Mouse (Mus musculus): ENCODE measurements at regions not wholly inside any gene's neighbourhood (a gene's known extent, or its start where the extent isn't known, plus 50 kb on each side); places are given as distances from the start of the nearest gene placed in this dataset.

GRCm38 (mm10) chr12:92127648-92128047 is 278.7 kb upstream of the Sel1l start:
- DNase-seq = no peak

DNA sequence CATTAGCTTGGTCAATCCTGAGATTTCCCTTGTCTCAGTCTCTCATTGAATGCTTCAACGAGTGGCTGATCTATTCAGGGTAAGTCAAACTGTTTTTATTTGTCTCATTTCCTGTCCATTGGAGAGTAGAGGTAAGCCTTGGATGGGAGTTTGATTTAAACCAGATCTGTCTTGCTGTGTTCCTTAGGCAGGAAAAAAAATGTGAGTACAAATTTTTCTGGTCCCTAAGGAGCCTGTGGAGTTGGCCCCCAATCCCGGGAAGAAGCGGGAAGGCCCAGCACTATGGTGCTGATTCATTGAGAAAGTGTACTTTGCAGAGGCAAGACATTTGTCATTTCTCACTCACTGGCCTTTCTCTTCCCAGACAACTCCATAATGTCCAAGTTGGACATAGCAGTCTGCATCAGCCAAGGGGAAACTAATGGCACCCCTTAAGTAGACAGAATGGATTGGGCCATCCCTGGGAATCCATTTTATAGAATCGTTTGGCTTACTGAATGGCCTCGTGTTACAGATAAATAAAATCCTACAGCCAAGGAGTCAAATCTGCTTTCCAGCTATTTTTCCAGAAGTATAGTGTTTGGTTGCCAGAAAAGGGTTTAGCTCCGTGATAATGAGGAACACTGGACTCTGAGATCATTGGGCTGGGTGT is 271.3 kb upstream of the Sel1l start:
- DNase-seq = no peak

DNA sequence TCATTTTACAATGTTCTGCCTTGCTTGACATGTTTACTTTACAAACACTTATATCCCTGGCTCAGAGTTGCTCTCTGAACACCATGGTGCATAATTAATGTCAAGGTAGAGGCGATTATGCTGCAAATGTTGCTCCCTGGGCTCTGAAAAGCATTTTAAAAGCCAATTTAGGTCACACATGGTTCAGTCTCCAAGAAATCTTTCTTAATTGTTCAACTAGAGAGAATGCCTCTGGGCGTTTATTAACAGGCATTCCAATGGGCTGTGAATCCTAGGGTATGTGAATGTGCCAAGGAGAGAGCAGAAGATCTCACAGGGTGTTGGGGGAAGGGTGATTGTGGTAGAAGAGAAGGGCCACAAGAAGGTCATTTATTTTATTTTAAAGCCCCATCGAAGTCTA is 260.7 kb upstream of the Sel1l start:
- no peak for DNase-seq

- no peak for DNase-seq
Observed at GRCm38 (mm10) chr12:92100080-92100479, 251.1 kb upstream of the Sel1l start.

- DNase-seq = no peak
Observed at GRCm38 (mm10) chr12:92092794-92093365, 243.9 kb upstream of the Sel1l start.

DNA sequence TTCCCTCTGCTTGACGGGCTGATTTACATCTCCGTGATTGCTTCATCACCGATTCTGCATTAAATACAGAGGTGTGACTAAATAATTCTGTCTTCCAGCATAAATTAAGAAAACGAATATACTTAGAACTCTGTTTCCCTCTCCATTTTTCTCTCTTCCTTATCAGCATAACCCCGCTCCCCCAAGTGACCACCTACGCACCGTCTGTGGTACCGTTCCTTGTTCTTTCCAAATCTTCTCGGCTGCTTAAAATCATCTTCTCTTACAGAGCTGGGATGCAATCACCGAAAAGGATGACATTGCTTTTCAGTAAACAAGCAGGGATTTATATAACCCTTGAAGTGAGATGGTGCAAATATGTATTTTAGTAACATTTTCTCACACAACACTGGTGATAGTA is 224.3 kb upstream of the Sel1l start:
- DNase-seq = no peak

- no peak for DNase-seq
Observed at GRCm38 (mm10) chr12:92062731-92063130, 213.8 kb upstream of the Sel1l start.

GRCm38 (mm10) chr12:92040481-92040880 is 191.5 kb upstream of the Sel1l start:
- no peak for DNase-seq

DNA sequence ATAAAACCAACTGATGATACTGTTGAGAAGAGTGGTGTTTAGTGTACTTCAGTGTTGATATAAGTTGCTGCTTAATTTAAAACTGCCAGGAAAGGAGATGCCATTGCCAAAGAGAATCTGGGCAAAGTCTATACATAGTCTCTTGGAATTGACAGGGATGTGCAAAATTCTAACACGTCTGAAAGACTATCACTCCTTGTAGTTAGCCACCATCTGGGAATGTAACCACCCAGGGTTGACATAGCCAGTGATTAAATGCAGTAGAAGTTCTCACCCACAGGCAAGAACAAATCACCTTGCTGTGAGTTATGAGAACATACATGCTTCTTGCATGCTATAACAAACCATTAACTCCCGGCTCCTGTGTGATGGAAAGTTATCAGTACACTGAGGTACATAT is 180.2 kb upstream of the Sel1l start:
- no peak for DNase-seq

- no peak for DNase-seq
Observed at GRCm38 (mm10) chr12:92028354-92028753, 179.4 kb upstream of the Sel1l start.

DNA sequence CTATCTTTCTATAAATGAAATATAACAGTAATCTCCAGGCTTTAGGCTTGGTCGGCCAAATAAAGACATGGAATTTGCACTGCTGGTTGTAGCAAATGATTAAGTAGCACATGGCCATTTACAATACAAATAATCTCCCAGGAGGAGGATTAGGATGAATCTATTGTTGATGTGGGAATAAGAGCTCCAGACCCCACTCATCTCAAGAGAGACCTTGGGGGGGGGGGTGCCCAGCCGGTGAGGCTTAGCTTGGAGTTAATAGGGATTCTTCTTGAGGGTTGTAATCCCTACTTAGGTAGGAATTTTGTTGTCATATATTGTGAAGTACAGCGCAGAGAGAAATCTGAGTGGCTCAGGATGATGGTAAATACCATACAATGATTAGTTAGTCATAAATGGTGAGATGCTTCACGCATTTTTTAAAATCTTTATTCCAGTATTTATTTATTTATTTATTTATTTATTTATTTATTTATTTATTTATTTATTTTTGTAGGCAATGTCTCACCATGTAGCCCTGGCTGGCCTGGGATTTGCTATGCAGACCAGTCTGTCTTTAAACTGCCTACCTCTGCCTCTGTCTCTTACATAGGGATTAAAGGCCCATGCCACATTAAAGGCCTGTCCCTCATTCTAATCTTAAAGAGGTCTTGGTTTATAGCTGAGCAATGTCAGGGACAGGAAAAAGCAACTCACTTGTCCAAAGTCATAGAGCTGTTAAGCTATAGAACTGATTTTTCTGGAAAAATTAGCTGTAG is 175.7 kb upstream of the Sel1l start:
- no peak for DNase-seq

GRCm38 (mm10) chr12:92019593-92020224 is 170.8 kb upstream of the Sel1l start:
- DNase-seq = no peak

DNA sequence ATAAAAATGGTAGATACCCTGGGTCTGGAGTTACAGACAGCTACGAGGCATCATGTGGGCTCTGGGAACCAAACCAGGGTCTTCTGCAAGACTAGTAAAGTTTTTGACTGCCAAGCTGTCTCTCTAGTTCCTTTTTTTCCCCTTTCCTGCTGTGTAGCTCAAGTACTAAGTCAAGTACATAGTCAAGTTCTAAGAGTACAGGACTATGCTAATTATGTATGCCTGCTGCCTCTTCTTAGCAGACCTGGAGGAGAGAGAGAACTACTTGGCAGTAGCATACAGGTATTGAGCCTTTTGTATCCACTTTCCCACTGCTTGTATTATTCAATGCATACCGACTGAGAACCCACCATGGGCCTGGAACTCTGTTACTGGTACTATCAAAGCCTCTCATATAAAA is 166.4 kb upstream of the Sel1l start:
- no peak for DNase-seq

DNA sequence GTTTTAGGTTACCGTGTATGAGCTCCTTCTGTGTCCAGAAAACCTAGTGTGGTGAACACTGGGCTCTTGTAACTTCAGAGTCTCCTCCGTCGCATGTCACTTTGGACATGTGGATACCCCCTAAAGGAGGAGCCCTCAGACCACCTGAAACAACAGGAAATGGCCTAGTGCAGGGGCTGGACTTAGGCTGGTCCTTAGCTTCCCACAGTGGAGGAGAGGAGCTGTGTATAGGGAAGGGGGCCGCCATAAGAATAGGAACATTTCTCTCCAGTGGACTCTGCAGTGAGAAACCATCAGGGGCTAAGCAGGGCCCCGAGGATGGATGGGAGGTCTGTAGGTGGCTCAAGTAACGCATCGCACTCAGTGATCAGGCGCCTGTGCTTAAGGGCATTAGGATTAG is 165.0 kb upstream of the Sel1l start:
- DNase-seq = no peak

- DNase-seq = peak; percentile 43
Observed at GRCm38 (mm10) chr12:92013244-92013643, 164.3 kb upstream of the Sel1l start.

DNA sequence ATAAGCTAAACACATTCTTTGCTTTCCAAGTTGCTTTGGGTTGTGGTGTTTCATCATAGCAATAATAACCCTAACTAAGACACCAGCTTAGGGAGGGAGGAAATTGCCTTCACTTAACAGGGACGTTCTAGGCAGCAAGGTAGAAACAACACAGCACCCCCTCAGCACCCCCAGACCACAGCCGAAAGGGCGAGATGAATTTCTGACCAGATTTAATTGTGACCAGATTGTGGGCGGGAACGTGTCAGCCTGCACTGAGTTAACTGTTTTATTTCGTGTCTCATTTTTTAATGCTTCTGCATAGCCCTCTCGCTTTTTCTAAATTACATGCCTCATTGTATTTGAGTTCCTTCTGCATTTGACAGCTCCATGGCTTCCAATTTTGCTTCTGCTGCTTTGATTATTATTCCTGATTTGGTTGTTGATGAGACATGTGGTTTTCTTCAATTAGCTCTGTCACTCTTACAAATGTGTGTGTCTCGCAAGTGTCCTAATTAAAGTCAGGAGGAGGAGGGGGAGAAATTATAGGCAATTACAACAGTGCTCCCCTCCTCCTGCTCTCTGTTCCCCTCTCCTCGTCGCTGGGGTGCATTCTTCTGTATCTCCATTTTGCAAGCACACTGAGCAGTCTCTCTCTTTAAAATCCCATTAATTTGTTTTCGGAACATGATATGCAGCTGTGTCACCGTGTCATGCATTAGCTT is 155.6 kb upstream of the Sel1l start:
- DNase-seq = no peak

DNA sequence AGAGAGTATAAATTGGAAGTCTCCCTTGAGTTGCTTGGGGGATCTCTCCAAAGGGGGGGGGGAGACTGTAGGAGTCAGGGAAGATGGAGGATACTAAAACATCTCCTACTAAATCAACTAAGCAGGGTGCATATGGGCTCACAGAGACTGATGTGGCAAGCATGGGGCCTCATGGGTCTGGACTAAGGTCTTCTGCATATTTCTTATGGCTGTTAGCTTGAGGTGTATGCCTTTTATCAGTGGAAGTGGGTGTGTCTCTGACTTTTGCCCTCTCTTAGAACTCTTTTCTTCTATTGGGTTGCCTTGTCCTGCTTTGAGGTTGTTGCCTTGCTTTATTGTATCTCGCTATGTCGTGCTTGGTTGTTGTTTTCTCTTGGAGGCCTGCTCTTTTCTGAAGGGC is 150.1 kb upstream of the Sel1l start:
- DNase-seq = no peak

DNA sequence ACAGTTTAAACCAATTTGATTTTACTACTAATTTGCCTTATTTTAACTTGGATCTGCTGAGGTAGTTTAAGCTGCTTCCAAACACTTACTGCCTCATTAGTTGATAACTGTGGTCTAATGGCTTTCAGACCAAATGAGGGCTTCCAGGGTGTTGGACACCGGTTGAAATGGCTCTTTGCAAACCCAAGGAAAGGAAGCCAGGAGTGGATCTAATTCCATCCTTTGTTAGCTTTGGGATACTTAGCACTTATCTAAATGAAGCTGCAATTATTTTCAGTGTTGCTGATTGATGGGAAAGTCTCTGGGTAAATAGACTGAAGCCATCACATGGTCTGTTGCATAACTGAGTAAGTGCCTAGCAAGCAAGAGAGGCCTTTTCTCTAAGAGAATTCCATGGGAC is 148.4 kb upstream of the Sel1l start:
- DNase-seq = no peak

GRCm38 (mm10) chr12:91995545-91995944 is 146.6 kb upstream of the Sel1l start:
- no peak for DNase-seq

DNA sequence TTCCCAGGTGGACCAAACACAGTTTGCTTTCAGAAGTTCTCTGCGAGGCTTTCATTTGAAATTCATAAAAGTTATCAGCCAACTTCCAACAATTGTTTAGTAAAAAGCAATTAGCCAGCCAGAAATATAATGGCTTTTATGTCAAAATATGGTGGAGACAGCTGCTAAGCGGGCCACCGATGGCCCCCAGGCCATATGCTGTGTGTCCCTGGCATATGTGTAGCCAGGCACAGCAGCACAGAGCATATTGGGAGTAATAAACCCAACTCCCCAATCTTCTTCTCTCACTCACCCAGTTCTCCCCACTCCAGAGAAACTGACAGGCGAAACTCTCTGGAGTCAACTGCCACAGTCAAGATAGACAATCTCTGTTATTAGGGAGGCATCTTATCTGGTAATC is 137.5 kb upstream of the Sel1l start:
- DNase-seq = no peak

- no peak for DNase-seq
Observed at GRCm38 (mm10) chr12:91980321-91980720, 131.4 kb upstream of the Sel1l start.

- no peak for DNase-seq
Observed at GRCm38 (mm10) chr12:91971045-91971444, 122.1 kb upstream of the Sel1l start.

- DNase-seq = no peak
Observed at GRCm38 (mm10) chr12:91965937-91966336, 117.0 kb upstream of the Sel1l start.

Data from thymus, postnatal 4 days (tissue).